Mouse (Mus musculus): ENCODE results near the gene Prcc. TPM values are rescaled to one million over a fixed set of nuclear protein-coding genes. Genes with fewer than 3 reads are reported as not detected.
A peak's percentile ranks its signal among the peaks of the same experiment; 100 is the strongest.
"Not testable (repeated sequence)": the region's sequence is repeated elsewhere in the genome, so short reads cannot be mapped to it uniquely, and the experiment has no call there.

The Prcc gene
- polyA plus RNA-seq, 1 experiment from 2014 or later: 16.1 TPM

- DNase-seq (ENCODE audit: low spot score) (no peak), ATAC-seq (no peak)
- Histone ChIP-seq H3K4me1 (ENCODE audit: control insufficient read depth, insufficient read depth, low read length) (peaks cover 29% of the 10 kb centered on the region), H3K27me3 (replicated peaks; ENCODE audit: control insufficient read depth, insufficient read depth, low read length) (no peaks in the 10 kb centered on the region), H3K4me3 (ENCODE audit: low read depth, low read length) (no peak overlapping the region), H3K9me3 (replicated peaks; ENCODE audit: control insufficient read depth, low read length) (no peaks in the 10 kb centered on the region), H3K9ac (ENCODE audit: low read length) (no peak overlapping the region), H3K27ac (ENCODE audit: low read depth, low read length) (no peak overlapping the region), H3K4me2 (ENCODE audit: low read length) (no peak overlapping the region), H3K36me3 (ENCODE audit: control insufficient read depth, insufficient read depth, low read length) (peaks cover 11% of the 10 kb centered on the region)
- WGBS: 89% methylated on average over 2 of the region's 2 CpGs
Measured at GRCm38 (mm10) chr3:87909381-87909780, 24.0 kb upstream of the Prcc start.

GRCm38 (mm10) chr3:87907906-87908305, 22.5 kb upstream of the Prcc start:
- Histone ChIP-seq H3K4me2 (ENCODE audit: low read length) (peak overlapping the region; percentile 70), H3K27me3 (replicated peaks; ENCODE audit: control insufficient read depth, insufficient read depth, low read length) (no peaks in the 10 kb centered on the region), H3K27ac (ENCODE audit: low read depth, low read length) (no peak overlapping the region), H3K9ac (ENCODE audit: low read length) (peak overlapping the region; percentile 96), H3K36me3 (ENCODE audit: control insufficient read depth, insufficient read depth, low read length) (no peaks in the 10 kb centered on the region), H3K9me3 (replicated peaks; ENCODE audit: control insufficient read depth, low read length) (no peaks in the 10 kb centered on the region), H3K4me3 (ENCODE audit: low read depth, low read length) (peak overlapping the region; percentile 98), H3K4me1 (ENCODE audit: control insufficient read depth, insufficient read depth, low read length) (peaks cover 29% of the 10 kb centered on the region)
- ATAC-seq (no peak), DNase-seq (ENCODE audit: low spot score) (no peak)
- WGBS: 21% methylated on average over 1 of the region's 1 CpGs

GRCm38 (mm10) chr3:87906981-87907857, 21.8 kb upstream of the Prcc start:
- no peaks in the 10 kb centered on the region for H3K9me3 ChIP-seq (replicated peaks; ENCODE audit: control insufficient read depth, low read length)
- H3K4me2 ChIP-seq (ENCODE audit: low read length): peak overlapping the region; percentile 70
- H3K4me1 ChIP-seq (ENCODE audit: control insufficient read depth, insufficient read depth, low read length): peaks cover 29% of the 10 kb centered on the region
- H3K4me3 ChIP-seq (ENCODE audit: low read depth, low read length): peak overlapping the region; percentile 98
- H3K27ac ChIP-seq (ENCODE audit: low read depth, low read length): peak overlapping the region; percentile 95
- H3K36me3 ChIP-seq (ENCODE audit: control insufficient read depth, insufficient read depth, low read length): no peaks in the 10 kb centered on the region
- no peaks in the 10 kb centered on the region for H3K27me3 ChIP-seq (replicated peaks; ENCODE audit: control insufficient read depth, insufficient read depth, low read length)
- DNase-seq (ENCODE audit: low spot score) (peak; percentile 33), ATAC-seq (no peak)
- WGBS: under 1% methylated on average over 26 of the region's 27 CpGs
- H3K9ac ChIP-seq (ENCODE audit: low read length): peak overlapping the region; percentile 96

GRCm38 (mm10) chr3:87906601-87906980, 21.2 kb upstream of the Prcc start:
- 0% methylated on average over 37 of the region's 47 CpGs for WGBS

GRCm38 (mm10) chr3:87905880-87906485, 20.6 kb upstream of the Prcc start, which contains the start of gene Hdgf:
TSS of gene Hdgf (plus strand) at chr3:87906321.
- Histone ChIP-seq H3K27ac (ENCODE audit: low read depth, low read length) (peak within 1 kb of the TSS; percentile 95), H3K9ac (ENCODE audit: low read length) (peak within 1 kb of the TSS; percentile 96), H3K9me3 (replicated peaks; ENCODE audit: control insufficient read depth, low read length) (no peaks in the 10 kb centered on the region), H3K4me2 (ENCODE audit: low read length) (peak within 1 kb of the TSS; percentile 70), H3K27me3 (replicated peaks; ENCODE audit: control insufficient read depth, insufficient read depth, low read length) (no peaks in the 10 kb centered on the region), H3K4me3 (ENCODE audit: low read depth, low read length) (peak within 1 kb of the TSS; percentile 98), H3K36me3 (ENCODE audit: control insufficient read depth, insufficient read depth, low read length) (no peaks in the 10 kb centered on the region), H3K4me1 (ENCODE audit: control insufficient read depth, insufficient read depth, low read length) (peaks cover 26% of the 10 kb centered on the region)
- under 1% methylated on average over 55 of the region's 57 CpGs for WGBS
- DNase-seq (ENCODE audit: low spot score) (peak; percentile 99), ATAC-seq (peak; percentile 97)

More at GRCm38 (mm10) chr3:87906601-87906980, 21.2 kb upstream of the Prcc start:
- Histone ChIP-seq H3K4me1 (ENCODE audit: control insufficient read depth, insufficient read depth, low read length) (peaks cover 29% of the 10 kb centered on the region), H3K9ac (ENCODE audit: low read length) (peak overlapping the region; percentile 96), H3K27me3 (replicated peaks; ENCODE audit: control insufficient read depth, insufficient read depth, low read length) (no peaks in the 10 kb centered on the region), H3K27ac (ENCODE audit: low read depth, low read length) (peak overlapping the region; percentile 95), H3K36me3 (ENCODE audit: control insufficient read depth, insufficient read depth, low read length) (no peaks in the 10 kb centered on the region), H3K4me2 (ENCODE audit: low read length) (peak overlapping the region; percentile 70), H3K9me3 (replicated peaks; ENCODE audit: control insufficient read depth, low read length) (no peaks in the 10 kb centered on the region), H3K4me3 (ENCODE audit: low read depth, low read length) (peak overlapping the region; percentile 98)
- DNase-seq (ENCODE audit: low spot score) (peak; percentile 32), ATAC-seq (peak; percentile 38)

- 47% methylated on average over 5 of the region's 5 CpGs for WGBS
- Histone ChIP-seq H3K4me1 (ENCODE audit: control insufficient read depth, insufficient read depth, low read length) (peaks cover 13% of the 10 kb centered on the region), H3K9ac (ENCODE audit: low read length) (no peak overlapping the region), H3K27ac (ENCODE audit: low read depth, low read length) (no peak overlapping the region), H3K4me2 (ENCODE audit: low read length) (no peak overlapping the region), H3K36me3 (ENCODE audit: control insufficient read depth, insufficient read depth, low read length) (no peaks in the 10 kb centered on the region), H3K27me3 (replicated peaks; ENCODE audit: control insufficient read depth, insufficient read depth, low read length) (no peaks in the 10 kb centered on the region), H3K4me3 (ENCODE audit: low read depth, low read length) (no peak overlapping the region), H3K9me3 (replicated peaks; ENCODE audit: control insufficient read depth, low read length) (no peaks in the 10 kb centered on the region)
- ATAC-seq (no peak), DNase-seq (ENCODE audit: low spot score) (no peak)
Measured at GRCm38 (mm10) chr3:87903821-87904220, 18.4 kb upstream of the Prcc start.

- not testable (repeated sequence) for H3K4me3 ChIP-seq (ENCODE audit: low read depth, low read length); H3K9ac ChIP-seq (ENCODE audit: low read length); H3K36me3 ChIP-seq (ENCODE audit: control insufficient read depth, insufficient read depth, low read length); H3K9me3 ChIP-seq (replicated peaks; ENCODE audit: control insufficient read depth, low read length); DNase-seq (ENCODE audit: low spot score); ATAC-seq; H3K4me1 ChIP-seq (ENCODE audit: control insufficient read depth, insufficient read depth, low read length); H3K4me2 ChIP-seq (ENCODE audit: low read length); H3K27me3 ChIP-seq (replicated peaks; ENCODE audit: control insufficient read depth, insufficient read depth, low read length); H3K27ac ChIP-seq (ENCODE audit: low read depth, low read length)
- WGBS: 89% methylated on average over 5 of the region's 6 CpGs
Measured at GRCm38 (mm10) chr3:87901959-87902358, 16.6 kb upstream of the Prcc start.

- Histone ChIP-seq H3K4me3 (ENCODE audit: low read depth, low read length) (no peak overlapping the region), H3K36me3 (ENCODE audit: control insufficient read depth, insufficient read depth, low read length) (no peaks in the 10 kb centered on the region), H3K27ac (ENCODE audit: low read depth, low read length) (no peak overlapping the region), H3K9ac (ENCODE audit: low read length) (no peak overlapping the region), H3K9me3 (replicated peaks; ENCODE audit: control insufficient read depth, low read length) (no peaks in the 10 kb centered on the region), H3K4me2 (ENCODE audit: low read length) (no peak overlapping the region), H3K4me1 (ENCODE audit: control insufficient read depth, insufficient read depth, low read length) (no peaks in the 10 kb centered on the region), H3K27me3 (replicated peaks; ENCODE audit: control insufficient read depth, insufficient read depth, low read length) (no peaks in the 10 kb centered on the region)
- WGBS: 59% methylated on average over 1 of the region's 1 CpGs
- ATAC-seq (no peak), DNase-seq (ENCODE audit: low spot score) (no peak)
Measured at GRCm38 (mm10) chr3:87901036-87901624, 15.7 kb upstream of the Prcc start.

Measured in forebrain, embryonic 14.5 days (tissue).